Mouse (Mus musculus) R1 (cell line): ENCODE measurements around the gene Ntm.

Experiments
- DNase-seq: peaks from one replicate; pipeline ENCODE4 v3.0.0-alpha.2; 2018; ENCODE audit warnings: low read depth, low spot score

Ntm gene

DNA sequence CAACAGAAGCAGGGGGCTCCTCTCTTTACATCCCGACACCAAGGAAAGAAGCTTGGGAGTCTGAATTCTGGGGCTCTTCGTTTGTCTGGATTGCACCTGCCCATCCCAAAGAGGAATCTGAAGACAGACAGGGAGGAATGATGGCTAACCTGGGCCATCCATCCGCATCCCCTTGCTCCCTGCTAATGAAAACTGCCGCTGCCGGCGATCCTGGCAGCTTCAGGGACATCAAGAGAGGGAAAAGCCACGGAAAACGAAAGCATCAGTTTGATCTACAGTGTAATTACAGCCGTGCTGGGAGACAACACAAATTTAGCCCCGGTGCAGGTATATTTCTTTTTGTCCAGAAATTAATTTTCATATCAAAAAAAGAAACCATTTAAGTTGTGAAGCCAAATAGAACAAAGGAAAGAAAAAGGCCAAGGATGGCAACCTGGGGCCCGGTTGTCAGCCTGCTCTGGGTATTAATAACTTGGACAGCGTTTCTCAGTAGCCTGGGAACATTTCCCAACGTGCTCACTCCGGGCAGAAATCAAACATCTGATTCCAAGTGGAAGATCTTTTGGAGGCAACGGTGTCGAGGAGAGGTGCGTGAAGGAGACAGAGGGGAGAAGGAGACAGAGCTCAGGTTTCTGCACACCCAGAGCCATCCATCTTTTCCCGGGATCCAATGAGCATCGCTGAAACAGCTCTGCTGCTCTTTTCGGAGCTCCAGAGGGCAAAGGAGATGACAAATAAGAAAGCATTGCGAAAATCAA, 368.2 kb downstream of the Ntm start:
- DNase-seq, result no peak

DNA sequence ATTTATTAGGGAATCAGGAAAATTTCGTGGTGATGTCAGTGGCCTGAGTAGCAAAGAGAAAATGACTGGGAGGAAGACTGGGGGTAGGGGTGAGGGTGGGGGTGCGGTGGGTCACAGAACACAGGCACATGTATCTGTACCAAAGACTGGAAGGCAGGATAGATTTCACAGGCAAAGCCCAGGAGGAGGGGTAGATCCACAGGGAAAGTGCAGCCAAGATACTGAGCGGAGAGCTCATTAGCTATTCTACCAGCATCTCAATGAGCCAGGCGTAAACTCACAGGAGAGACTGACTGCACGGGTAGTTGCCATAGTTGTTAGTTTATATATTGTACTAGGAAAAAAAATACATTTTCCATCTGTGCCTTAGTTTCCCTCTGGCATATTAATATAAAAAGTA, 375.6 kb downstream of the Ntm start:
- no peak for DNase-seq

DNA sequence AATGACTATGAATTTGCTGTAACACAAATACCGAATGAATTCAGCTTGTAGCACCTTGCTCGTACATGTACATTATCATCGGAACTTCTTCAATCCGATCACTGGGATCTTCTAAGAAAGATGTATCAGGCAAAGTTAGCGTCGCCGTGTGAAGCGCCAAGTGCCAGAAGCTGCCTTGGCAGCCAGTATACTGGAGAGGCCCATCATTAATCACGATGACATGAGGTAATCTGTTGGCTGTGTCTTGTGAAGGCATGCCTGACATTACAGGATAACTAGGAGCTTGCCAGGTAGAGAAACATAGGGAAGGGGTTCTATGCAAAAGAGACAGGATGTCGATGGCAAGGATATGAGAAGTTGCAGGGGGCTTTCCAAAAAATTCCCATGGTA, 376.6 kb downstream of the Ntm start:
- DNase-seq, result no peak

DNA sequence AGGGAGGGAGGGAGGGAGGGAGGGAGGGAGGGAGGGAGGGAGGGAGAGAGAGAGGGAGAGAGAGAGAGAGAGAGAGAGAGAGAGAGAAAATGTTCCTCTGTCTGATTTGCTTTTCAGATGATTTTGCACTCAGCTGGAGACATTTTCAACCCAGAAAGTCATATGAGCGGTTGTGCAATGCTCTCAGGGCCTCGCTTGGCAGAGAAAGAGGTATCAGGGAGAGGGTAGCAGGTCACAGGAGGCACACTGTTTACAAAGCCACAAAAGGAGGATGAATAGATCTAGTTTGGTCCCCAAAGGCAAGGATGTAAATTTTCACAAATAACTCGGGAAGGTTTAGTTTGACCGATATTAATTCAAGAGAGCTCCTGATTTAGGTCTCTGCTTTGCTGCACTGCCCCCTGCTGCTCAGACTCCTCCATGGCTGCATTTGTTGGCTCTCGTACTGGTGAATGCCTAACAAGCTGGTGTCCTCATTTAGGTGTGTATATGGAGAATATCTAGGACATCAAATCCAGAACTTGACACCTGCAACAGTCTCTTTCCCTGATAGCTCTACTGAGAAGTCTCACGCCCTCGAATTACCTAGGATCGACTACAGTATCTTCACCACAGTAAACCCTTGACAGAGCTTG, 377.1 kb downstream of the Ntm start:
- DNase-seq, result peak; percentile 43

DNA sequence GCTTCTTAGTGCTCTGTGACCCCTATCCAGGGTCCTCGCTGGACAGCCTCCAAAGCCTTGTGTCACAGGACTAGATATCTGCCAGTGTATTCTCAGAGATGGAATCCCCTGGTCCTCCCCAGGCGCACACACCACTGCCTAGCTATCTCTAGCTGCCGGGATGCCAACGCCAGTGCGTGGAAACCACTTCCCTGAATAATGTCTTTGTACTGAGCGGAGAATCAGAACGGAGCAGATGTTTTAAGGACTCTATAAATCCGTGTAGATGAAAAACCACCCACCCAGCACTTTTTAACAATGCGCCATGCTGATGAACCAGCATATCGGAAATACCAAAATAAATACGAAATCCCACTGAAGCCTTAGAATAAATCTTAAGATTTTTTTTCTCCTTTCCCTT, 384.7 kb downstream of the Ntm start:
- no peak for DNase-seq

DNA sequence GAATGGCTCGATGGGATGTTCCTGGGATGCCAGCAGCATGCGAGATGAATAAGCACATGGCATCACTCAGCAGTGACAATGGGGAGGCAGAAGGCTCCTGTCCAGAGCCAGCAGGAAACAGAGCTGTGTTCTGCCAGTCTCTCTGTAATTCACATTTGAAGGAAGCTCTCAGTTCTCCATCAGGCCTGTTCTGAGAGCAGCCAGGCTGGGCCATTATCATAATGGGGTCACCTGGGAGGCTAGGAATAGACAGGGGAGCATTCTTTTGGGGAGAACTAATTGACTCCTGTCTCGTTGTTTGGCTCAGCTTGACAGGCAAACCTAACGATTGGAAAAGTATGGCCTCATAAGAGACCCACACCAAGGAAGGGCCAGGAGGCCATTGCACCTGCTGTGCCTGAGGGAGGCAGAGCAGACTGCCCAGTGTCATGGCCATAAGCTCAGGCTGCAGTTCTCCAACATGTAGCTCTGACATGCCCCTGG, 386.8 kb downstream of the Ntm start:
- DNase-seq, result no peak

DNA sequence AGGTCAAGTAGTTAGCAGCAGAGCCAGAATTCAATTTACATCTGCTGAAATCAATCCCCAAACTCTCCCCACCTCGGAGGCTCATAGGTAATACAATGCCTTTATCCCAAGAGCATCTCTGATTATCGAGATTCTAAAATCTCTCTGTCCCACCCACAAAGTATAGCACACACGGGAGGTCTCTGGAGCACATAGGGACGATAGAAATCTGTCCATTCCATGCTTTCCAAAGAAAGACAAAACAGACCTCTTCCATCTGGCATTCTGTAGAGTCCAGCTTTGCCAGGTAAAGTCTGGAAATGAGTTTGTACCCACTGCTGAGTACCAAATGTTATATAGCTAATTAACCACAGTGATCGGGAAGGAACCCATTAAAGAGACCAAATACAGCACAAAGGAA, 388.4 kb downstream of the Ntm start:
- DNase-seq, result no peak

DNA sequence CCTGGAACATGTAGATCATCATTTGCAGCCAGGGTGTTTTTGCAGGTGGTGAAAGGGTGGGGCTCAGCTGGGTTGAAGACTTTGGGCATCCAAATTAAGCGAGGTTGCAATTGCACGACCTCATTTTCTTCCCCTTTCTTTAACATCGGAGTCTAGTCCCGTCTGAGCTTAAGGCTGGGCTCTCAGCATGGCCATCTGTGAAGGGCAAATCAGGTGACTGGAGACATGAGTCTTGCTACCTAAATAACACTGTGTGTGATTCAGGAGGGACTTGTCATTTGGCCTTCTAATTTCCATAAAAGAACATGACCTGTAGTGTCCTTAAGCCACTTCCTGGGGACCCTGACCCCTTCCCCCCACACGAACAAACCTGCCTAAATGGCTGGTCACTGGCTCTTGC, 394.4 kb downstream of the Ntm start:
- DNase-seq, result no peak

DNA sequence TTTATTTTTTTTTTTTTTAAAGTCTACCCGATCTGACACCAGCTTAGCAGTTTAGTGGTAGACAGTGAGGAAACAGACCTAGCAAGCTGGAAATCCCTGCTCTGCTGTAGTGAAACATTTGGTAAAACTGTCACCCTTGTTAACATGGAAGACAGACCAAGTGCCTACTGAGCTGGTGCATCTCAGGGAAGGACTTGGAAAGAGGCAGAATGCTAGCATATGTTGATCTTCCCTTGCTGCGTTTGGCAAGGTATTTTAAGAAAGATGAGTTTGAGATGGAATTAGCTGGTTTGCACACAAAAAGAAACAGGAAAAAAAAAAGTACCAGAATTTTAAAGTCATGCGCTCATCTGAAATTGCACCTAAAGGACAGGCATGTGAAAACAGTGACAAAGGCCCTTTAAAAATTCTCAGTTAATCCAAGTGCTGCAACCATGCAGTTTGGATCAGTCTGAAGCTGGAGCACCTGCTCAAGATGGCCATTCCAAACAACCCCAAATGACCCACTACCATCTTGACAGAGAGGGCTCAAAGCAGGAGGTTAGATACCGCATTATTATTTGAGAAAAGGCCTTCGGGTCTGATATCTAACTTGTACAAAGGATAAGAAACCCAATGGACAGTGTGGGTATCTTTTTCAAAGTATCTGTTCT, 400.4 kb downstream of the Ntm start:
- no peak for DNase-seq

DNA sequence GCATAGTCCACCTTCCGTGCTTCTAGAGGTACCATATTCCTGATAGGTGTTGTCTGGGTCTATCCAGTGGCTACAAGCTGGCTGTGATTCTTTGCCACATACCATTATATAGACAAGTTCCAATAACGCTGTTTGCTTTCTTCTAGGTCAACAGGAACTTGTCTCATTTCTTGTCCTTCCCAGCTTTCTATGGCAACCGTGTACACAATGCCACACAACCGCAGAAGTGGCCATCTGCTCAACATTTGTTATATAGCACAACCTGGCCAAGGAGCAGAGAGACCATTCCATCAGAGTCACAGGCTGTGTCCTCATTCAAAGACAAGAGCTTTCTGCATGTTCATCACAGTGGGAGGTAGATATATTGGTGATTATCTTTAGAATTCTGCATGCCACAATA, 404.0 kb downstream of the Ntm start:
- DNase-seq, result no peak

DNA sequence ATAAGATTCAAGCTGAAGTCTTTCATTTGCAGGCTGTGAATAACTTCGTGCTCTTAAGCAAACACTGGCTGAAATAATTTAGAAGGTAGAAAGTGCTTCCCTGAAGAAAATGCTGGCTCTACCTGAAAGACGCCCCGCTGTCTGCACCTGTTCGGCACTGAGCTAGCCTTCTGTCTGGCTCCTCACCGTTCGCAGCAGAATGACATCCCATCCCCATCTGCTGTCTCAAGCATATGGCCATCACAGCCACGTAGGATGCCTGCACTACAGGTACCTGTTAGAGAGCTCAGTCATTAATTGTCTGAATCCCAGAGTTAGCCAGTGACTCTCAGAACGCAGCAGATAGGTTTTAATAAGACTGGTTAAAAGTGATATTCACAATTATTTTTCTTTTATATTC, 412.4 kb downstream of the Ntm start:
- DNase-seq, result no peak

DNA sequence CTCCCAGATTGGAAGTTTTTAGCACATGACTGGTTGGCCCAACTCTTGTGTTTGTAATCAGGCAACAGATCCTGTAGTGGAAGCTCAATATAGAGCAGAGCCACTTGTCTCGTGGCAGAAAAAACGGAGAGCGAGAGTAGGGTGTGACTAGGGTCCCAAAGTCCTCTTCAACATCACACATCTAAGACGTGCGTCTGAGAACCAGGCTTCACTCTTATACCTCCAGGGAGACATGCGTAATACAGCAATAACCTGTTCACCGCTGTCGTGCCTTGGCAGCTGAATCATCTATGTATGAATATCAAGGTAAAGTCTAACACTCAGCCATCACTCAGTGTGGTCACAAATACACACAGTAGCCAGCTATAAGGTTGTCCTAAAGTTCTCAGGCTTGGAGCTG, 412.8 kb downstream of the Ntm start:
- DNase-seq, result no peak

DNA sequence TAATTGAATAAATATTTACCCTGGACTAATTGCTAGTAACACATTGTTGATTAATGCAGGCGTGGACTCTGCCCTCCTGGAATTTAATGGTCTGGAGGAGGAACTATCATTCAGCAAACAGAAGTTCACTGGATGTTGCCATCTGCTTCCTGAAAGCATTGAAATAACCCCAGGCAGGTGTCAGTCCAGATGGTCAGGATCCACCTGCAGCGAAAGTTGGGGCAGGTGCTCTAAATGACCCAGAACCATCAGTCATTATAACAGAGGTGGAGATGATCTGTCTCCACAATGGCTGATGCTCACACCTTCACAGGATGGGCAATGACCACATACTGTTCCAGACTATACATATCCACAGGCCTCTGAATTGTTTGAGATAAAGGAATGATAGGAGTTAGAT, 426.5 kb downstream of the Ntm start:
- no peak for DNase-seq

DNA sequence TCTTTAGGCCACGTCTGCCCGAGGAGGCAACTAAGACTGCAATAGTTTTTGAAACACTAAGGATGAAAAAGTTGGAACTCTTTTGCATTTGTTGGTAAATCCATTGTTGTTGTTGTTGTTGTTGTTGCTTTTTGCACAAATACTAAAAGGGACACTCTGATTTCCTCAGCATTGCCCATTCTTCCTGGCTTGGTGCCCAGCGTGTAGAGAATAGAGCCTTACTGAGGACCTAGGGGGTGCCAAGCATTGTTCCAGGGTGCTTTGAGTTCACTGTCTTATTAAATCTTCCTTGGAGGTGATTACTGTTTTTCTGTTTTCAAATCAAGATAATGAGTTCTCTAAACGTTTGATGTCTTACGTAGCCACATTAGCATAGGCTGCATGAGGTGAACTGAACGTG, 428.2 kb downstream of the Ntm start:
- DNase-seq, result no peak

DNA sequence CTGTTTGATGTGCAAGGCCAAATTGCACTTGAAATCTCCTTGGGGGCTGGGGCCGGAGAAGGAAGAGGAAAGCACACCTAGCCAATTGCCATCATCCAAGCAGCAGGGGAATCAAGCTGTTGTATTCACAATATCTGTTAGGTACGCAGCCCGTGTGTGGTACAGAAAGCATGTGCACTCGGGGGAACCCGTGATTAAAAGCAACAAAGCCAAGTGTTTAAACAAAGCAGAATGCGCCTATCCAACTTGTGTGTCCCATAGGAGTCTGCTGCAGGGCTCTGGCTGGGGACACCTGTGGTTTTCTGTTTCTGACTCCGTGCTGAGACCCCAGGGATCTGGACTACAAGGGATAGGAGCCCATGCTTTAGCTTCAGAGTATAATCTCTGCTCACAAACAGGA, 428.6 kb downstream of the Ntm start:
- DNase-seq, result no peak

DNA sequence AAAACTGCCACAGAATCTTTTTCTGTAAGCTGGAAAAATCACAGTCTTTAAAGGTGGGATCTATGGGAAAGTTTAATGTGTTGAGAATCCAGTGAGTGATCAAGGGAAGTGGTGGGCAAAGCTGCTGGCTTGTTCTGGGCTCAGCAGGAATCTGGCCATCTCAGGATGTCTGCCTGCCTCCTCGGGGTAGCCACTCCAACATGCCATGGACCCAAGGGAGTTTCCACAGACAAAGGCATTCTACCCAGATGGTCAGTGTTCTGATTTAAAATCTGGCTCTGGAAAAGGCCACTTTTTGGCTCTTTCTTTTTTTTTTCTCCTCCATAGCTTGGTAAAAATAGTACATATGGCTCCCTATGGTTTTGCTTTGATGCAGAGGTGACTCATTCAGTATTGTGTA, 429.4 kb downstream of the Ntm start:
- no peak for DNase-seq

DNA sequence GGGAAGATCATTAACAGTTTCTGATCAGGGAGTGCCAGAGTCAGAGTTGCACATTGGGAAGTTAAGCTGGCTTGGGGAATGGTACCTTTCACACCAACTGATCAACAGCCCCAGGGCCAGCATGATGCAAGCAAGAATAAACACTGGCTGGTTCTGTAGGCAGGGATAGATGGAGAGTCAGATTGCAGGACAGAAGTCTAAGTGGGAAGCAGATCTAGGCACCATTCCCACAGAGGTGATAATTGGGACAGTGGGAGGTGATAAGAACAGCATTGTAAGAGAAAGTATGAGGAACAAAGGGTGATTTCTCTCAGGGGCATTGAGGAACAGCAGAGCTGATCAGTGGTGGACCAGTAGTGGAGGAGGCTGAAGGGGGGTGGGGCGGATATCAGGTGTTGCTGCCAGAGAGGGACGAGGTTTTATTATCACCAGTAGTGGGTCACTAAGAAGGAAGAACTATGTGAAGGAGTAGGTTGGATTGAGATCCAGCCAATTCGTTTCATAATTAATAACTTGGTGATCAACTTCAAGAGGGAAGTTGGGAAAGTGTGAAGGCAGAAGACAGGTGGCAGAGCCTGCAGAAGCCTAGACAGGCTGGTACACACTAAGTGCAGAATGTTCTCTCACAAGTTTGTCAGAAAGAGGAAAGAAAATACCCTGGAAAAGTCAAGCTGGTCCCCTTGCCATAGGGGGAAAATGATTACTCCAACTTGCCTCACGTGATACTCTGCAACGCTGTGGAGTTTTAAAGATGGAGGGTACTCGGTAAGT, 431.6 kb downstream of the Ntm start:
- no peak for DNase-seq

DNA sequence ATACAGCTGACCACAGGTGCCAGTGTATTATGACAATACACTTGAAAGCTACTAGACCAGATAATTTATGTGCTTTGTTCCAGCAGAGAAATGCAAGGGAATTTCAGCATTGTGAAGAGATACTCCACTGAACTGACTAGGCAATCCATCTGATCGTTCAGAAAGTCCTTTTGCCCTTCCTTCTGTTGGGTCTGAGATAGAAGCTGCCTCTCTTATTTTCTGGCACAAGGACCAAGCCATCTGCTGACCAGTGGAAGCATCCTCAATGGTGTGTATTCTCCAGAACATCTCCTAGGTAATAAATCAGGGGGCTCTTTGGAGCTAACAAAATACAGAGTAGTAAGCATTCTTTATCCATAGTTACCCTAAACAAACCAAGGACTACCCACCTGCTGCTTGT, 438.8 kb downstream of the Ntm start:
- no peak for DNase-seq

DNA sequence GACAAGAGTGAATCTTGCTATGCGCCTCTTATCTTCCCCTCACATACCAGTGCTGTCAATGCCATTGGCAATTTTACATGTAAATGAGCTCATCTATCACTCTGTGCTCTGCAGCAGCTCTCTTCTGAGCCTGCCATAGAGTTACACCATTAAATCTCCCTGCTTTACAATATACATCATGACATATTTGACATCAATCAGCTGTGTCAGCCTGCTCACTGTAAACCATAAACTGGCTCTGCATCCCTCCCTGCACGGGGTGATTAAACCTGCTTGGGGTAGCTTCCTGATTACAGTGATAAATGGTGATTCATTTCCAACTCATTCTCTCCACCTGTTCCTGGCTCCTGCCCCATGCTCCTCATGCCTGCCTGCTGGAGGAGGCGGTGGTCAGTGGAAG, 439.7 kb downstream of the Ntm start:
- no peak for DNase-seq

DNA sequence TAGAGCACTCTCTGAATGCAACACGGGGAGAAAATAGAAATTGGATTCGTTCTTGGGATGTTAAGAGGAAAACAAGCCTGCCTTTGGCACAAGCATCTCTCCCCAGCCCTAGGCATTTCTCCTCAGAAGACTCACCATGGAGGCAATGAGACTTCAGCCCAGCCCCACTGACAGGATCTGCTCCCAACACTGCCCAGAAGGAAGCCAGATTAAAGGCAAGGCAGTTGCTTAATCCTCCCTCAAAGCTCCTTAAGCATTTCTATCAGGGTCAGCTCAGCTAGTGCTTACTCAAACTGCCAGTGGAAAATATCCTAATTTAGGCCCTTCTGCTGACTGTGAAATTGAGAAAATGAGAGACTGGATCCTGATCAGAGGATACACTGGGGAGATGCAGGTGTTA, 443.8 kb downstream of the Ntm start:
- no peak for DNase-seq

DNA sequence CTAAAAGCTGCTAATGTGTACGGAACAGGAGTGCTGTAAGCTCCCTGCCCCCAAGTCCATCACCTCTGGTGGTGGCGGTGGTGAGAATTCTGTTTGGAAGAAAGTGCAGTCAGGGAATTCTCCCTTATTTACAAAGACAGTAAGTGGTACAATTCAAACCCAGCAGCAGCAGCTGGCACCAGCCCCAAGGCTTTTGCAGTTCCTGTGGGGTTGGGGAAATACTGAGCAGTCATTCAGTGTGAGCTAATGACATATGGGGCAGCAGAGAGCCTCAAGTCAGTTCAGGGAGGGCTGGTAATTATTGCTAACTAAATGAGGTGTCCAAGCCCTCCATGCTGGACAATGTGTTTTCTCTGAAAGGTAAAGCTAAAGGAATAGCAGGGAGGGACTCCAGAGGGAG, 446.3 kb downstream of the Ntm start:
- no peak for DNase-seq

DNA sequence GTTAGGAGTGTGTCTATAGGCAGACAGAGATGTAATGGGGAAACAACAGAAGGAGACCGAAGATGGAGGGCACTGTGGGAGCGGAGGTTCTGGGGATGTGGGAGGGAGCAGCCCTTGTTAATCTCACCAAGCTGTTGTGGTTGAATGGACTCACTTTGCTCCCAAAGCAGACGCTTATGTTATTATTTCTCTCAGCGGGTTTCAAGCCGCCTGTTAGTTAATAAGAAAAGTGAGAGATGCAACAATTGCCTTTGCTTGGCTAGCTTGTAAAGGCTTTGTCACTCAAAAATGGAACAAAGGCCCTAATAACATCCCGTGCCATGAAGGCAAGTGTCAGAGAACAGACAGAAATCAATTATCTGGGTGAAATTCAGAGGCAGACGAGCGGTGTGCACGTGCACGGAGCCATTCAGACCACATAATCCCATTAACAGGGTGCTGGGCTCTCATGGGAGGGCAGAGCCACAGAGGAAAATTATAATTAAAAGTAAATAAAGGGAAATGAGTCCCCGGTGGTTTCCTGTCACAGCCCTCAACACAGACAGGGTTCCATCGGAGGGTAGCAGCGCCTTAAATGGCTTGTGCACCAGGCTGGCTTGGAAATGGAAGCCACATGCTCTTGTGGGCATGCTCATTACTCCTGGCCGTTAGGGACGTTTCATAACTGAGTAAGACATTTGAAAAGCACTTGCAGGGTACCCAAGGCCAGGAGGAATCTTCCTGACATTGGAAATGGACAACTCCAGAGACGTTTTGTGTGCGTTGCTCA, 448.2 kb downstream of the Ntm start:
- no peak for DNase-seq
